Mouse (Mus musculus): ENCODE data around the gene Zbtb16.

Gene Zbtb16

GRCm38 (mm10) chr9:48696731-48697469, 139.1 kb downstream of the Zbtb16 start:
- DNase-seq: no peak

GRCm38 (mm10) chr9:48696330-48696729, 139.7 kb downstream of the Zbtb16 start:
- DNase-seq: no peak

DNA sequence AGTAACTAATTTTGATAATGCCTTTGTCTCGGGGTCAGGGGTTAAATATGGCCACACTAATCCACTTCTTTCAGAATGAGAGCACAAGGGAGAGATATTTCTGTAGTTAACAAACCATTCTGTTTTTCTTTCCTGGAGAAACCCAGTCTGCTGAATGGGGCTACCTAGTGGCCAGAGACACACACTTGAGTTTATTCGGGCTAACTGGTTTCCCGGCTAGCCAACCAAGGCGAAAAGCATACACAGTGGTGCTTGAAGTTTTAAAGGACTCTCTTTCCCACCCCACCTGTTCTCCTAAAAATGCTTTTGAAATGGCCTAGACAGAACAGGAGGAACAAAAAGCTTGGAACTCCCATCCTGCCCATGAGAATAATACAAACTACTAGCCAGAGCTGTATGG, 140.2 kb downstream of the Zbtb16 start:
- DNase-seq: no peak

DNA sequence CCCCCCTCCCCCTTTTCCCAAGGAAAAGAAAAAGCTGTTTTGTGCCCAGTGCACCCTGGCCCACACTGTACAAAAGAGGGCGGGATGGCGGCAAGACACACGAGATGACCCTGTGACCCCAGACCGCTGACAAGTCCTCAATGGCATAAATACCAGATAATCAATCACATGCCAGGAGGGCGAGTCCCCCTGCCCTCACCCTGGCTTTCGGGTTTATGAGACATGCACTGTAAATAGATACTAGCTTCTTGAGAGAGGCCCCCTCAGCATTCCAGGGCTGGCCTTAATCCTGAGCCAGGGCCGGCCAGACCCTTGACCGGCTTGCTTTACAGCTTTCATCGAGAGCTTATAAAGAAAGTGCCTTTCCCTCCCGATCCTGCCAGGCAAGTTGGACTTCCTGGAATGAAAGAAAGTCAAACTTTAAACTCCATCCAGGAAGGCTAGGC, 141.4 kb downstream of the Zbtb16 start:
- DNase-seq: no peak

DNA sequence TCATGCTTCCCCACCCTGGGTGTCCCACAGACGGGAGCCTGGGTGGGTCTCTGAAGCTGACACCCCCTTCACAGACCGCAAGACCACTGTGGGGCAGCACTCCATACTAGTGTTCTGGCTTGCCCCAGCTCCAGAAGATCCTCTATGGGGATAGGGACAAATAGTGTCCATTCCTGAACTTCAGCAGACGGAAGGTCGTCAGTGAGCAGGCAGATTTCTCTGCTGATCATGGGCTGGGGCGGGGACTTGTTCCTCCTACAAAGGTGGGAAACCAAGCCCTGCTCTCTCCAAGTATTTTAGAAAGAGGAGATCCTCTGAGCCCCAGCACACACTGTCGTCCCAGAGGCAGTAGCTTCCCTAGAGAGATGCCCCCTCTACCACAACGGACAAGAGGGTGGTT, 142.3 kb downstream of the Zbtb16 start:
- DNase-seq: no peak

- DNase-seq: no peak
Observed at GRCm38 (mm10) chr9:48689718-48689980, 146.4 kb downstream of the Zbtb16 start.

DNA sequence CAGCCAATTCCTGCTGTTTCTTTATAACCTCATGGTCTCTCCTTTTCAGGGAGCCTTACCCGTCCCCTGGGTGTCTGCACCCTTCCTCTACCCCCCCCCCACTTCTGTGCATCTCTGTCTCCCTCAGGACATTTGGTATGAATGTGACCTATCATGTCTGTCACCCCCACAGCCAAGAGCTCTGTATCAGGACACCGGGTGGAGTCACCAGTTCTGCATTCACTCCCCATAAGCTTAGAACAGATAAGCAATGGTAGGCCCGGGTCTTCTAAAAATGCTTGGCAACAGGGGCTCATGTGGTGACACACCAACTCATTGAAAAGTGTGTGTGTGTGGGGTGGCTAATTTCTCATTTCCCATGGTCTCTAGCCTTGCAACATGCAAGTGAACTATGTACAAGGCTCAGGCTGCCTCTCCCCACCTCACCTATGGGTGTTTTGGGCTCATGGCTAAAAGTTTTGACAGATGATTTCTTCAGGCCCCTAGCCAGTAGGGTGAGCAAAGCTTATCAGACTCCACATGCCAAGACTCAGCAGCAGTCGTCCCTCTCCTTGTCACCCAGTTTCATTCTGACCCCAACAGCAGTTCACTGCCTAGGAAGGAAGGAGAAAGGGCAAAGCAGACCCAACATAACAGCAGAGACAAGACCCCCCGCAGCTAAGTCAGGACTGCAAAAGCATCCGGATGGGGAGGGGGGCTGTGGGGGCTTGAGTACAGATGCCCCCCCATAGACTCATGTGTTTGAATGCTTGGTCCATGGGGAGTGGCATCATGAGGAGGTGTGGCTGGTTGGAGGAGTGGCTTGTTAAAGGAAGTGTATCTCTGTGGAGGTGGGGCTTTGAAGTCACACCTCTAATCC, 146.9 kb downstream of the Zbtb16 start:
- no peak for DNase-seq

DNA sequence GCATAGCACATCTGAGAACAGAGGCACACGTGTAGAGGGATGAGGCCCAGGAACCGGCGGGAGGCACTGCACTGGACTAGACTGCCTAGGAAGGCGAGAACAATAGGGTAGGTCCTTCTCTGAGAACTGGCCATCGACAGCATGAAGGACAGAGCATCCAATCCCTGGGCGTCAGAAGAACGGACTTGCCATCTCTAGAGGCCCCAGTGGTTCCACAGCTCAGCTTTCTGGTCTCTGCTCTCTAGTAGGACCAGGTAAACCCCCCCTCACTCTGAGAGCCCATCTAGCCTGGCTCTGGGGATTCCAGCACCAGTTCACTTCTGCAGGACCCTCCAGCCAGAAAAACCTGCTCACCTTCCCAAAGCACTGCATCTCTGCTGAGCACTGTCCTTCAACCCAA, 148.1 kb downstream of the Zbtb16 start:
- no peak for DNase-seq

DNA sequence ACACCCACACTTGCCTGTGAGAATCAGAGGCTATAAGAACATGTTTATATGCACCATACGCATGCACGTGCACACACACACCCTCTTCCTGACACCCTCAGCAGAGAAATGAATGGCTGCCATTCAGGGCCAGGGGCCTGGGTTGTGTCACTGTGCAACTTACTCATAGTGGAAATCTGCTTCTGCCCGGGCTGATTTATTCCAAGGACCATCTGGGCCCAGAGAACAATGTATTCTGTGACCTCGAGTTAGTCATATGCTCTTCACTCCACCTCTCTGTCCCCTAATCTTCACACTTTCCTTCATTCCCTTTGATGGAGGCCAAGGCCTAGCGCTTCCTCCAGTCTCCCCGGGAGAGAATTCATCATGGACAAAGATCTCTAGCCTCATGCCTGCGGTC, 150.3 kb downstream of the Zbtb16 start:
- no peak for DNase-seq

DNA sequence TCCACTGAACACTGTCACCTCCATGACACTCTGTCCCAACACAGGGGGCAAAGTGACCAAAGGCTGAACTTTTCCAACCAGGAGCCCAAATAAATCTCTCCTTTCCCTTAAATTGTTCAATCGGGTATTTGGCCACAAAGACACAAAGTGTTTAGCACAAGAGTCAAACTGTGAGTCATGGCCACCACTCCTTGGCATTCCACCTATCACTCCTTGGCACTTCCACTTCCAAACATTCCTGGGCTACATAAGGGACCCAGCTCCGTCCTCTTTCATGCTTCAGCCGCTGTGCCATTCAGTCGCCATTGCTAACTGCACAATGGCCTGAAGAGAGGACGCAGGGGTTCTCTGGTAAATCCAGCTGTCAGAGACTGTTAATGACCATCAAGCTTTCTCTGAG, 151.9 kb downstream of the Zbtb16 start:
- no peak for DNase-seq

GRCm38 (mm10) chr9:48681193-48681592, 154.8 kb downstream of the Zbtb16 start:
- no peak for DNase-seq

GRCm38 (mm10) chr9:48678426-48679358, 157.3 kb downstream of the Zbtb16 start:
- no peak for DNase-seq

- peak; percentile 43 for DNase-seq
Observed at GRCm38 (mm10) chr9:48675151-48675790, 160.8 kb downstream of the Zbtb16 start.

GRCm38 (mm10) chr9:48674359-48675015, 161.5 kb downstream of the Zbtb16 start:
- peak; percentile 58 for DNase-seq

DNA sequence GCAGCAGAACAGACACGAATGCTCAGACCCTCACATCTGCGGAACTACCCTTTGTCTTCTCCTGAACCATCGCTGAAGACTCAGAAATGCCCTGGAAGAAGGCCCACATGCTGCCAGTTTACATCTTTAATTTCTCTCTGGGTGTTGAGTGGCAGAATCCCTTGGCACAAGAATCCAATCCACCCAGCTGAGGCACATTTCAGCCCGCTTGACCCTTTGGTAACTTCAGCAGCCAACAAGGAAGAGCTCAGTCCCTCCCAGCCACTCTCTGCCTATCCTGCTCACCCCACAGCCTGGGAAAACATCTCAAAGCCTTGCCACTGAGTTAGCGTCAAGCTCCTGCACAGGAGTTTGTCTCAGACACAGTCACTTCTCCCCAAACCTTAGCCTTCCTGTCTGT, 162.2 kb downstream of the Zbtb16 start:
- DNase-seq: no peak

DNA sequence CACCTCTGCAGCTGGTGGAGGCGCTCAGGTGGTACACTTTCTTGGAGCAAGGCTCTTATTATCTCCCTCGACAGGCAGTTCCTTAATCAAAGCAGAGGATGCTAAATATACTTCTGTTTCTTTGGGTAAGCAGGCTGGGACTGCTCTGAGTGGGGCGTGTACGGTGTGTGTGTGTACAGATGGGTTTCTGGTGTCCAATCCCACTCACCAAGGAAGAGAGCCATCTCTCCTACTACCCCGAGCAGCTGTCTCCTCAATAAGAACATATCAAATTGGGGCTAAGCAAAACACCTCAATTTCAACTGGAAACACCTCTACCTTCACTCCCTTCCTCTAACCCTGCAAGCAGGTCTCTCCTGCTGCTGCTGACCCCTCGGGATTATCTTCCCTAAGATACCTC, 162.8 kb downstream of the Zbtb16 start:
- no peak for DNase-seq

- DNase-seq: no peak
Observed at GRCm38 (mm10) chr9:48671841-48672240, 164.2 kb downstream of the Zbtb16 start.

- DNase-seq: no peak
Observed at GRCm38 (mm10) chr9:48670156-48670555, 165.9 kb downstream of the Zbtb16 start.

DNA sequence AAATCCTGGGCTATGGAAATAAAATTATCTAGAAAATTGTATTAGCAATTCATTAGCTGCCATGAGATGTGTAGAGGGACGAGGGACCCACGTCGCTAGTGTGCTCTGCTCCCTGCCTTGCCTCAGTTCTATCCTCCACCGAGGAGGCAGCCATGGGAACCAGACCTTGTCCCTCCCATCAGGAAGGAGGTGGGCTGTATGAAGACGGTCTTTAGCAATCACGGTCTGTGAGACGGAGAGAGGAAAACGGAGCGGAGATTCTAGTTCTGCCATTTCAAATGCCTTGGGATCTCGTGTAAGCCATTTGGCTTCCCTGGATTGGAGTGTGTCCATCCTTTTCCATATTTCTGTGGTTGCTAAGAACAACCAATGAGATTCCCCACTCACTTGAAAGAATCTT, 166.3 kb downstream of the Zbtb16 start:
- DNase-seq: no peak

- DNase-seq: no peak
Observed at GRCm38 (mm10) chr9:48666702-48667101, 169.3 kb downstream of the Zbtb16 start.

- no peak for DNase-seq
Observed at GRCm38 (mm10) chr9:48663052-48663433, 173.0 kb downstream of the Zbtb16 start.

GRCm38 (mm10) chr9:48662361-48663051, 173.5 kb downstream of the Zbtb16 start:
- DNase-seq: no peak
